Mouse (Mus musculus) layer of hippocampus, adult 8-10 months (tissue): ENCODE measurements around the gene Csnk1g2. TPM values are rescaled to one million over a fixed set of nuclear protein-coding genes. Genes with fewer than 3 reads are reported as not detected.
"Not testable (repeated sequence)": the region's sequence is repeated elsewhere in the genome, so short reads cannot be mapped to it uniquely, and the experiment has no call there.

Experiments
- DNase-seq, 2 experiments: peaks; one replicate each; pipeline ENCODE4 v3.0.0; 2022; ENCODE audit warnings: low spot score in 2 of 2
- total RNA-seq, 4 experiments: library from RNA; stranded (reverse); gene quantifications; 2 replicates each; pipeline ENCODE4 v1.2.4; 2022

The Csnk1g2 gene
- total RNA-seq, 4 experiments from 2014 or later, result 190 to 230 (median 201) TPM

- DNase-seq, result peak; percentile 93 to 96
These were observed 19.8 kb upstream of the Csnk1g2 start, which contains the start of the genes Scamp4 and Adat3 for GRCm38 (mm10) chr10:80602698-80603325. Gene Scamp4 (plus strand): TSS chr10:80602872. Gene Adat3 (plus strand): TSS chr10:80602880.

GRCm38 (mm10) chr10:80603364-80603763, 19.3 kb upstream of the Csnk1g2 start:
- DNase-seq, result no peak

- peak in 1 of 2 experiments; percentile 71 for DNase-seq
These were observed 18.6 kb upstream of the Csnk1g2 start for GRCm38 (mm10) chr10:80604001-80604509.

- no peak for DNase-seq
These were observed 17.6 kb upstream of the Csnk1g2 start for GRCm38 (mm10) chr10:80604988-80605387.

GRCm38 (mm10) chr10:80605721-80606120, 16.9 kb upstream of the Csnk1g2 start, which contains the start of gene Gm49322:
Gene Gm49322 (plus strand): TSS chr10:80606021.
- not testable (repeated sequence) for DNase-seq

GRCm38 (mm10) chr10:80606306-80606705, 16.3 kb upstream of the Csnk1g2 start:
- no peak for DNase-seq

- DNase-seq, result no peak
These were observed 15.8 kb upstream of the Csnk1g2 start for GRCm38 (mm10) chr10:80606737-80607350.

GRCm38 (mm10) chr10:80608435-80608834, 14.2 kb upstream of the Csnk1g2 start:
- DNase-seq, result no peak

- no peak for DNase-seq
These were observed 13.2 kb upstream of the Csnk1g2 start for GRCm38 (mm10) chr10:80609269-80609924.

GRCm38 (mm10) chr10:80610116-80610785, 12.4 kb upstream of the Csnk1g2 start:
- no peak for DNase-seq

GRCm38 (mm10) chr10:80611024-80611423, 11.6 kb upstream of the Csnk1g2 start:
- DNase-seq, result no peak

GRCm38 (mm10) chr10:80611905-80612304, 10.7 kb upstream of the Csnk1g2 start:
- no peak for DNase-seq

- DNase-seq, result no peak
These were observed 8.8 kb upstream of the Csnk1g2 start for GRCm38 (mm10) chr10:80613821-80614220.

GRCm38 (mm10) chr10:80614351-80614750, 8.3 kb upstream of the Csnk1g2 start:
- DNase-seq, result no peak

- DNase-seq, result no peak
These were observed 4.5 kb upstream of the Csnk1g2 start for GRCm38 (mm10) chr10:80618181-80618580.

- DNase-seq, result no peak
These were observed 3.0 kb upstream of the Csnk1g2 start for GRCm38 (mm10) chr10:80619465-80620244.

GRCm38 (mm10) chr10:80620365-80620764, 2.3 kb upstream of the Csnk1g2 start:
- DNase-seq, result no peak

- DNase-seq, result no peak
These were observed 1.6 kb upstream of the Csnk1g2 start for GRCm38 (mm10) chr10:80620796-80621689.

GRCm38 (mm10) chr10:80621690-80621939, 1.0 kb upstream of the Csnk1g2 start:
- no peak for DNase-seq
